ENCODE assay signal across 32 mouse cellular contexts in genomic region chr17:25482092-25482491, GRCm38 (mm10). TPM values are rescaled to one million over a fixed set of nuclear protein-coding genes. Genes with fewer than 3 reads are reported as not detected.
DNase-seq lines count a peak whose midpoint lies in the region; ATAC-seq and TF ChIP-seq lines count a peak whose summit lies in the region.
"Had no signal": no experiment of that assay in that cellular context is flagged by ENCODE, and none has a peak within 500 bp of the region (broad histone marks: within the 10 kb centered on the region; RNA-seq: fewer than 3 reads in every experiment).

No protein-coding gene starts in this region.

- H3K27ac ChIP-seq in heart, embryonic 10.5 days = peak overlapping the region; percentile 80; the same call in 1 of the 2 replicates
- peak overlapping the region; percentile 34 for H3K27ac ChIP-seq in heart, embryonic 13.5 days (replicated peaks)
- no peak overlapping the region for H3K27ac ChIP-seq in heart, postnatal 0 days (ENCODE audit: low read depth)
- no peak overlapping the region for H3K27ac ChIP-seq in liver, embryonic 11.5 days (ENCODE audit: low read depth, low read length)
- H3K27ac ChIP-seq: embryonic facial prominence, embryonic 10.5 days; embryonic facial prominence, embryonic 13.5 days; forebrain, embryonic 12.5 days; forebrain, embryonic 15.5 days; hindbrain, embryonic 12.5 days; hindbrain, embryonic 15.5 days had no signal

- TF ChIP-seq CTCF in heart, postnatal 0 days (IDR thresholded peaks at IDR 0.05; ENCODE audit: low read depth) = no peak

- peaks cover 55% of the 10 kb centered on the region for H3K27me3 ChIP-seq in heart, embryonic 10.5 days (ENCODE audit: insufficient read depth, poor library complexity, severe bottlenecking)
- H3K27me3 ChIP-seq in heart, embryonic 13.5 days (replicated peaks) = peaks cover 61% of the 10 kb centered on the region
- H3K27me3 ChIP-seq in heart, postnatal 0 days (ENCODE audit: control insufficient read depth, insufficient read depth, low read length) = 0 out of 2 replicates have a peak, but pooled peaks cover 12% of the 10 kb centered on the region
- H3K27me3 ChIP-seq in liver, embryonic 11.5 days (replicated peaks; ENCODE audit: control insufficient read depth, insufficient read depth, low read length) = peaks cover 14% of the 10 kb centered on the region
- H3K27me3 ChIP-seq: forebrain, embryonic 15.5 days had no signal

- H3K4me2 ChIP-seq in heart, embryonic 13.5 days = no peak overlapping the region
- no peak overlapping the region for H3K4me2 ChIP-seq in heart, postnatal 0 days (ENCODE audit: low read depth, low read length)
- no peak overlapping the region for H3K4me2 ChIP-seq in liver, embryonic 11.5 days
- H3K4me2 ChIP-seq: embryonic facial prominence, embryonic 13.5 days; forebrain, embryonic 12.5 days; forebrain, embryonic 15.5 days; hindbrain, embryonic 12.5 days; hindbrain, embryonic 15.5 days had no signal

- no peak overlapping the region for H3K4me3 ChIP-seq in heart, embryonic 10.5 days
- H3K4me3 ChIP-seq in heart, embryonic 13.5 days = no peak overlapping the region
- H3K4me3 ChIP-seq in heart, postnatal 0 days (ENCODE audit: low read depth, low read length) = no peak overlapping the region
- no peak overlapping the region for H3K4me3 ChIP-seq in liver, embryonic 11.5 days (ENCODE audit: low read depth, low read length)
- H3K4me3 ChIP-seq: embryonic facial prominence, embryonic 10.5 days; embryonic facial prominence, embryonic 13.5 days; erythroblast, embryonic 14.5 days; forebrain, embryonic 12.5 days; forebrain, embryonic 15.5 days; hindbrain, embryonic 12.5 days; hindbrain, embryonic 15.5 days had no signal

- peaks cover 63% of the 10 kb centered on the region for H3K4me1 ChIP-seq in heart, embryonic 10.5 days
- peaks cover 44% of the 10 kb centered on the region for H3K4me1 ChIP-seq in heart, embryonic 13.5 days
- peaks cover 14% of the 10 kb centered on the region; the same call in 1 of the 2 replicates for H3K4me1 ChIP-seq in heart, postnatal 0 days (ENCODE audit: control insufficient read depth, insufficient read depth)
- no peaks in the 10 kb centered on the region for H3K4me1 ChIP-seq in liver, embryonic 11.5 days (replicated peaks; ENCODE audit: control insufficient read depth, insufficient read depth, low read length)
- H3K4me1 ChIP-seq: embryonic facial prominence, embryonic 10.5 days; forebrain, embryonic 12.5 days; hindbrain, embryonic 12.5 days; hindbrain, embryonic 15.5 days had no signal

- ATAC-seq in heart, embryonic 13.5 days (ENCODE audit: extremely low read depth, insufficient number of reproducible peaks, low FRiP score, low TSS enrichment) = no peak
- peak; percentile 50; the same call in 1 of the 2 replicates for ATAC-seq in heart, postnatal 0 days (ENCODE audit: insufficient read depth, low read depth)
- no peak for ATAC-seq in liver, embryonic 11.5 days (replicated peaks; ENCODE audit: low FRiP score)
- ATAC-seq: forebrain, embryonic 15.5 days; intestine, postnatal 0 days had no signal

- no peak overlapping the region for H3K9ac ChIP-seq in heart, embryonic 13.5 days
- H3K9ac ChIP-seq in heart, postnatal 0 days (replicated peaks; ENCODE audit: low read depth, low read length) = no peak overlapping the region
- H3K9ac ChIP-seq in liver, embryonic 11.5 days (ENCODE audit: low read depth, low read length) = no peak overlapping the region
- H3K9ac ChIP-seq: embryonic facial prominence, embryonic 13.5 days; forebrain, embryonic 12.5 days; forebrain, embryonic 15.5 days; hindbrain, embryonic 12.5 days; hindbrain, embryonic 15.5 days had no signal

- DNase-seq in heart, embryonic 10.5 days (ENCODE audit: low spot score) = no peak
- DNase-seq in heart, postnatal 36 days = no peak
- DNase-seq in heart, adult 18-20 months = no peak
- peak; percentile 32 for DNase-seq in heart, postnatal 0 days (ENCODE audit: low spot score)
- DNase-seq in heart, postnatal 14 days = no peak
- no peak for DNase-seq in liver, embryonic 11.5 days (ENCODE audit: low spot score)
- DNase-seq: adrenal gland, adult 2 months; adrenal gland, postnatal 14 days; B cell, adult 2 months; cerebellum, adult 11-12 months; cerebellum, adult 8-10 months; cerebellum, postnatal 10 days; cerebellum, postnatal 36 days; embryo, embryonic 11 days; gastrocnemius, postnatal 25 days; kidney, adult 2 months had no signal

- no peaks in the 10 kb centered on the region for H3K36me3 ChIP-seq in heart, embryonic 10.5 days
- no peaks in the 10 kb centered on the region for H3K36me3 ChIP-seq in heart, embryonic 13.5 days
- no peaks in the 10 kb centered on the region for H3K36me3 ChIP-seq in heart, postnatal 0 days (replicated peaks; ENCODE audit: control insufficient read depth, insufficient read depth, low read length)
- no peaks in the 10 kb centered on the region for H3K36me3 ChIP-seq in liver, embryonic 11.5 days (ENCODE audit: control insufficient read depth, insufficient read depth, low read length)
- H3K36me3 ChIP-seq: embryonic facial prominence, embryonic 10.5 days; embryonic facial prominence, embryonic 13.5 days; forebrain, embryonic 12.5 days; forebrain, embryonic 15.5 days; G1E; hindbrain, embryonic 12.5 days; hindbrain, embryonic 15.5 days had no signal

- TF ChIP-seq EP300 in heart, postnatal 0 days (IDR thresholded peaks at IDR 0.05; ENCODE audit: low read depth) = no peak

- no peaks in the 10 kb centered on the region for H3K9me3 ChIP-seq in heart, embryonic 10.5 days
- no peaks in the 10 kb centered on the region for H3K9me3 ChIP-seq in heart, embryonic 13.5 days
- no peaks in the 10 kb centered on the region for H3K9me3 ChIP-seq in heart, postnatal 0 days (replicated peaks; ENCODE audit: control insufficient read depth, low read length)
- no peaks in the 10 kb centered on the region for H3K9me3 ChIP-seq in liver, embryonic 11.5 days (ENCODE audit: control insufficient read depth, low read length)
- H3K9me3 ChIP-seq: embryonic facial prominence, embryonic 10.5 days; embryonic facial prominence, embryonic 13.5 days; forebrain, embryonic 12.5 days; forebrain, embryonic 15.5 days; G1E; hindbrain, embryonic 12.5 days; hindbrain, embryonic 15.5 days had no signal

- intact Hi-C loops in heart, postnatal 36 days (cut with DNase I) = no loop called here
- intact Hi-C loops in heart, postnatal 14 days (cut with DNase I) = no loop called here

- WGBS in heart, embryonic 10.5 days = 79% methylated on average over 6 of the region's 6 CpGs
- 72% methylated on average over 6 of the region's 6 CpGs for WGBS in heart, embryonic 13.5 days
- WGBS in heart, postnatal 0 days = 60% methylated on average over 6 of the region's 6 CpGs
- WGBS in liver, embryonic 11.5 days = 83% methylated on average over 6 of the region's 6 CpGs

RNA-seq across cellular contexts. Expression of gene Sstr5, which starts 15.0 kb away (rescaled TPM):
- 1.1 and 1.5 TPM in 2 replicates for polyA plus RNA-seq in heart, embryonic 10.5 days (2016; fragmentation: Nextera tagmentation; extraction: Ambion mirVana)
- not detected for total RNA-seq in heart, postnatal 36 days (2021)
- polyA plus RNA-seq in heart, embryonic 13.5 days (2015; fragmentation: Nextera tagmentation; extraction: Ambion mirVana) = 0.28 and 0.33 TPM in 2 replicates
- not detected for total RNA-seq in heart, adult 18-20 months (2021)
- total RNA-seq in heart, postnatal 0 days (2014; rRNA removed; ENCODE audit: low replicate concordance) = 0.12 TPM in 1 of 2 replicates, not detected in the other
- polyA plus RNA-seq in heart, postnatal 0 days (2015; fragmentation: Nextera tagmentation; extraction: Ambion mirVana) = not detected in 2 replicates
- not detected for total RNA-seq in heart, postnatal 14 days (2021)
- not detected in 2 replicates for polyA plus RNA-seq in liver, embryonic 11.5 days (2014; fragmentation: Nextera tagmentation; extraction: Ambion mirVana)
- total RNA-seq: adrenal gland, postnatal 14 days; gastrocnemius, adult 8-10 months; gastrocnemius, postnatal 25 days; heart, adult 8-10 months; hematopoietic stem cell, adult 5-6 weeks had no signal
- polyA plus RNA-seq: erythroblast, embryonic 14.5 days; G1E; gonadal fat pad, adult 2 months; hindbrain, embryonic 12.5 days; kidney, adult 2 months had no signal

RNA-seq across cellular contexts. Expression of gene Tekt4, which starts 27.7 kb away (rescaled TPM):
- 0.55 and 0.84 TPM in 2 replicates for polyA plus RNA-seq in heart, embryonic 10.5 days (2016; fragmentation: Nextera tagmentation; extraction: Ambion mirVana)
- total RNA-seq in heart, postnatal 36 days (2021) = under 1 TPM in 1 of 2 experiments, not detected in 1; 0.47 TPM
- polyA plus RNA-seq in heart, embryonic 13.5 days (2015; fragmentation: Nextera tagmentation; extraction: Ambion mirVana) = 0.23 and 0.47 TPM in 2 replicates
- under 1 TPM in 1 of 2 experiments, not detected in 1; 0.67 TPM for total RNA-seq in heart, adult 18-20 months (2021)
- 1.3 TPM in 1 of 2 replicates, not detected in the other for total RNA-seq in heart, postnatal 0 days (2014; rRNA removed; ENCODE audit: low replicate concordance)
- polyA plus RNA-seq in heart, postnatal 0 days (2015; fragmentation: Nextera tagmentation; extraction: Ambion mirVana) = 0.23 and 1.1 TPM in 2 replicates
- total RNA-seq in heart, postnatal 14 days (2021) = under 1 TPM in 1 of 2 experiments, not detected in 1; 0.50 TPM
- polyA plus RNA-seq in liver, embryonic 11.5 days (2014; fragmentation: Nextera tagmentation; extraction: Ambion mirVana) = not detected in 2 replicates
- total RNA-seq: adrenal gland, postnatal 14 days; adrenal gland, postnatal 4 days; CH12.LX; G1E; gastrocnemius, adult 8-10 months; gastrocnemius, postnatal 25 days; hematopoietic stem cell, adult 5-6 weeks had no signal
- polyA plus RNA-seq: embryonic facial prominence, embryonic 10.5 days; embryonic facial prominence, embryonic 13.5 days; erythroblast, embryonic 14.5 days; G1E; intestine, postnatal 0 days had no signal

RNA-seq across cellular contexts. Expression of gene Cacna1h, which starts 48.5 kb away (rescaled TPM):
- 11.1 and 11.8 TPM in 2 replicates for polyA plus RNA-seq in heart, embryonic 10.5 days (2016; fragmentation: Nextera tagmentation; extraction: Ambion mirVana)
- 1 to 10 TPM; 5.4 to 6.5 TPM for total RNA-seq in heart, postnatal 36 days (2021)
- polyA plus RNA-seq in heart, embryonic 13.5 days (2015; fragmentation: Nextera tagmentation; extraction: Ambion mirVana) = 6.5 and 8.1 TPM in 2 replicates
- total RNA-seq in heart, adult 18-20 months (2021) = 1 to 10 TPM; 6.1 to 6.7 TPM
- total RNA-seq in heart, postnatal 0 days (2014; rRNA removed; ENCODE audit: low replicate concordance) = 39.2 and 65.9 TPM in 2 replicates
- 3.1 and 3.4 TPM in 2 replicates for polyA plus RNA-seq in heart, postnatal 0 days (2015; fragmentation: Nextera tagmentation; extraction: Ambion mirVana)
- 1 to 10 TPM; 4.9 to 8.1 TPM for total RNA-seq in heart, postnatal 14 days (2021)
- 2.6 and 3.2 TPM in 2 replicates for polyA plus RNA-seq in liver, embryonic 11.5 days (2014; fragmentation: Nextera tagmentation; extraction: Ambion mirVana)
- polyA plus RNA-seq: G1E had no signal

Comparison
In these comparisons a context has a peak if more than half of its experiments do, and no peak if none do; other contexts are left out.
1. H3K27ac ChIP-seq: peak in heart, embryonic 10.5 days (single experiment) and heart, embryonic 13.5 days (single experiment); none in heart, postnatal 0 days (single experiment) and liver, embryonic 11.5 days (single experiment).